Mouse (Mus musculus) testis, postnatal 10 days (tissue): ENCODE data around the gene Arl6.

Source experiments
- DNase-seq: peaks from one replicate; pipeline ENCODE4 v3.0.0; 2021; ENCODE audit warnings: low spot score

Gene Arl6

DNA sequence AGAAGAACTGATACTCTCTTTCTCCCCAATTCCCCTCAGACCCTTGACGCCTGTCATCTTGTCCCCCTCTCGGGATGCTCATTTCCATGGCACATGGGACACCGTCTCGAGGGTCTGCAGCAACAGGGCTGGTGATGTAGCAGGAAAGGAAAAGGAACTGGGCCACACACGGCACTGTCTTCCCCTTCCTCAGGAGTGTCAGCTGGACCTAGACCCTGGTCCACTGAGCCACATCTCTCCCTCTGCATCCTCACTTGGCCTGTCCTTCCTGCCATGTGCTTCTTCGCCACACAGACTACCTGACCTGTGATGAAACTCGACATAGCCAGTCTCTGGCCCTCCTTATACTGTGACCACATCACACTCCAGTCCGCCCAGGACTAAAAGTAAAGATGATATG, 52.3 kb downstream of the Arl6 start:
- no peak for DNase-seq

DNA sequence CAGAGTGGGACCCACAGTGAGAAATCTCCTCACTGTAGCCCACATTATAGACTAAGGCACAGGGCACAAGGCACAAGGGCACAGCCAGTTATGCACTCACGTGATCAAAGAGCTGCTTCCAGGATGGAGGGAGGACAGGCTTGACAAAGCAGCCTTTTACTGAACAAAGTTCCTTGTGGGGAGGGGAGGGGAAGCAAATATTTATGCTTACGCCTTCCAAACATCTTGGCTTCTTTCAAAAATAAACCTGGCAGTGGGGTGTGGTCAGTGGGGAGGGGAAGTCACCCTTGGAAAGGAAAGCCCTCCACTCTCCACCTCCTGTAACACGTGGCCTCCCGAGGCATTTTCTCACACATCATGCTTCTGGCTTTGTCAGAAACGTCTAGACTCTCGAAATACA, 52.9 kb downstream of the Arl6 start:
- DNase-seq = no peak

DNA sequence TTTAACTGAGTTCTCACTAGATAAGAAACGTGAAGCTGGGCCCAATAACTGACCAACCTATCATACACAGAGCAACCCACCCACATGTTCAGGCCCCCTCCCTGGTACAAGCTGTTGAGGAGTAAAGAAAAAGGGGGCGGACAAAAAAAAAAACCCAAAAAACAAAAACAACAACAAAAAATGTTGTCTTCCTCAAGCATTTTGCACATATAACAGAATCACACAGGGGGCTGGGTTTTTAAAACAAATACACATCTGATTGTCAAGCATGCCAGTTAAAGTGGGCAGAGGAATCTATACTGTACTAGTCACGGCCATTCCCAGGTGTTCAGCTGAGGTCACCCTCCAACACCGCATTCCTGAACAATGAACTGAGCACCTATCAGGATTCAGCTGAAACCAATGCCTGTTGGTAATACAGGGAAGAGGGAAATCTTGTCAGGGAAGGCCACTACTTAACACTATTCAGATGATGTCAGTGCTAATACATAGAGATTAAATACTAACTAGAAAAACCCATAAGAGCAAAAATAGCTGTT, 53.4 kb downstream of the Arl6 start:
- no peak for DNase-seq

DNA sequence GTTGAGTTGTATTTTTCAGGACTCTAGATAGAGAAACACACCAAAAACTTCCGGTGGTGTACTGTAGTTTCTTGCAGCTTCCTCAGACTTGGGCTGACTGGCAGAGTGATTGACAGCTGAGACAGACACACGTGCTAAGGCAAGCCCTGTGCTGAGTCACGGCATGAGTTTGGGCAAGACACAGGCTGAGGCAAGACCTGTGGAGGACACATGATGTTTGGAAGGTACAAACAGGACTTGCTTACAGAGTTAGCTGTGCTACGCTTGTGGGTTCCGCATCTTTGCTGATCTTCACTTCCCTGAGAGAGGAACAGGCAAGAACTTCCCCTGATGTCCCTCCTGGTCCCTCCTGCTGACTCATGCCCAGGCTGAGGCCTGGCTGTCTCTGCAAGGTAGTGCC, 55.7 kb downstream of the Arl6 start:
- no peak for DNase-seq

DNA sequence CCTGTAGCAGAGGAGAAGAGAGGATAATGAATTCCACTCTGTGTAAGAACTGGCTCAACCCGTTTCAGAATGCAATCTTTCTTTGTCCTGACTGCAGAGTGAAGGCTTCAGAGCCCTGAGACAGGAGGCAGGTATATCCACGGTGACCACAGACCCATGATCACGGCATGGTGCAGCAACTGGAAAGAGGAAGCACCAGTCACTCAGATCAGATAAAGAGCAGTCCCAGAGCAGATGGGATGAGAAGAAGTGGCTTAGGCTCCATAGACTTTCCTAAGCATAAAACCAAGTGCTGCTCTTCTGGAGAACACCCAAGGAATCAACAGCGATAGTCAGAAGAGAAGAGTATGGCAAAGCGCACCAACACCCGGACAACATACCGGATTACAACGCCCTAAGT, 60.0 kb downstream of the Arl6 start:
- DNase-seq = no peak

DNA sequence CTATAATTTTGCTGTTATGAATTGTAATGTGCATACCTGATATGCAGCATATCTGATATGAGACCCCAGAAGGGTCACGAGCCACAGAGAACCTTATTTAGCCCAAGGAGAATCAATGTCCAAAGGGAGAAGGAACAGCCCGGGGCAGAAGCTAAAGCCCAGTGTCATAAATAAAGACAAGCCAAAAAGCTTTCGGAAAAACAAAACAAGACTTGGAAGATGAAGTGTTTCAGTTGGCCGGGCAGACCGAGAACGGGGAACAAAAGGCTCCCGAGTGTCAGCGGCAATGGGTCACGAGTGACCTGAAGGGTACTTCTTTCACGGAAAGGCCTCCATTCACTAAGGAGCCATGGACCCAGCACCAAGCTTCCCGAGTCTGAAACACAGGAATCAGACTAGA, 65.2 kb downstream of the Arl6 start:
- no peak for DNase-seq

DNA sequence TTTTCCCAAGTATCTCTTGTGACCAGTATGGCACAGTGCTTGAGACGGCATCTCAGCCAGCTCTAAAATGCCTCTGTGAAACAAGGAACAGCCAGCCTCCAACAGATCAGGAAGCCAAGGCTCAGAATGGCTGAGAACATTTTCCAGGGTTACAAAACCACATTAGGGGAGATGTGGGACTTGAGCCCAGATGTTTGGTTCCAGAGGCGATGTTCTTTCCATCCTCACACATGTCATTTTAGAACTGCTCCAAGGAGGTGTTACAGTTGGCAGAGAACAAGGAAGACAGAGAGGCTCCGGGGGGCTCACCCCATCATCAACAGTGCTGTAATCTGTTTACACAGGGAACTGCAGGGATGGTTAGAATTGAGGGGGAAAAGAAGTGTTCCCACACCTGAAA, 66.5 kb downstream of the Arl6 start:
- no peak for DNase-seq

DNA sequence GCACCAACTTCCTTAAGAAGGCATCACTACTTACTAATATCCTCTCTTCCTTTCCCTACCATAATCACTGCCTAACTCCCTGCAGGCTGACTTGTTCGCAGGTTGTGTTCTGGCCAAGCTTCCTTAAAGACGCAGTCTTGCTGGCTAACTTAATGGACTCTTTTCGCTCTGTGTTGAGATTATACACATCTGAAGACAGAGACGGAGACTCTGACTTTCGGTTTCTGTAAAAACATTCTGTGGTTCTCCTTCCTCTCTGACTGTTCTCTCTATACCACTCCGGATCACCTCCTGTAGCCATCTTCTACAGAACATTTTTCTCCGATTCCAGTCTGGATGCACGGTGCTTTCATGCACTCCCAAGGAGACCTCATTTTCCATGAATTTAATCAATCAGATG, 68.4 kb downstream of the Arl6 start:
- DNase-seq = no peak

DNA sequence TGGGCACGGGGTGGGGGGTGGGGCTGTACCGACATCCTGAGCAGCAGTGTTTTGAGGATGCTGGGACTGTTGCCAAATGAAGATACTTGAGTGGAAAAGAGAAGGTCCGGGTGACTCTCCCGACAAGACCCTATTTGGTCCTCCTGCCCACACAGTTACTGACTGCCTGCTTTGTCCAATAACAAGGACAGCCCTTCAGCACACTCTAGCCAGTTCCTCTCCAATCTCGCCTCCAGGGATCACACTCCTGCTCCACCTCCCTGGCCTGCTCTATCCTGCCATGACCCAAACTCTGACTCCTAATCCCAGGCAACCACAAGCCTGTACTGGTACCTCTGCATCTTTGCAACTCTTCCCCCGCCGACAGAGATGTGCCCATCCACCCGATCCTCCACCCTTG, 69.4 kb downstream of the Arl6 start:
- no peak for DNase-seq

DNA sequence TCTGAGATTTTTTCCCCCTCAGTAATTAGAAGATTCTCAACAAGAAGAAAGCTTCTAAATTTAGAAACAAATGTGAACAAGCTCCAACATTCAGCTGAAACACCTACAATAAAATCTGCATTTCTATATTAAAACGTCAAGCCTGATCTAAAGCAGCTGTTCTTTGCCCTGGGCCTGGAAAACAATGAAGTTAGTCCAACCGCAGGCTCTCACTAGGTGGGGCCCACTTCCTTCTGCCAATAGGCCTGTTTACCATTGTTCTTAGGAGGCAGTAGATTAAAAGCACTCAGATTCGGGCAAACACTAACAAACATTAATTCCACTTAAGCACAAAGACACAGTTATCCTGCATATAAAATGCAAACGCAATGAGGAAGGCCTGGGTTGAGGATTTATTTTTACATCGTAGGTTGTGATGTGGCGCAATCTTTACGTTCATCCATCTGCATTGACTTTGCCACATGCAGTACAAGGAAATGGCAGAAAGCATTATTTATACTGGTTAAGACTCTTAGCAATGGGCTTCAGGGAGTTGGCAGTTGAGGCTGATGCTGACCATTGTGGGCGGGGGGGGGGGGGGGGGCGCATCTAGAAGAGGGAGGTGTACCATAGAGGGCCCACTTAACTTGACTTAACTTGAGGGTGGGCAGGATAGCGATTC, 71.3 kb downstream of the Arl6 start:
- DNase-seq = no peak

DNA sequence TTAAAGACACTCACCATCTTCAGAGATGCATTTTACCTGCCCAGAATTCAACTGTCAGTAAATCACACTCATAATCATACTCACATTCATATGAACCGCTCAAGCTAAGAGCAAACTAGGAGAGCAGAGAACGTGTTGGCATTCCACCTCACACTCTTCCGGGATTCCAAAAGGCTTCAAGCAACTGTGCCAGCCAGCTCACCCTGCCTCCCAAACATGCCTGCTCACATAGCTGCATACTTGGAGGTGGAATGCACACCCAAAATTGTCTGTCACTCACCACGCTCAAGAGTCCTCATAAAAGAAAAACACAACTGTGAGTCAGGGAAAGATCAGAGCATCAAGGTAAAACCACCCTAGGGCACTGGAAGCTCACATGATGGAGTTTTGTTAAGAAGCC, 72.8 kb downstream of the Arl6 start:
- no peak for DNase-seq

DNA sequence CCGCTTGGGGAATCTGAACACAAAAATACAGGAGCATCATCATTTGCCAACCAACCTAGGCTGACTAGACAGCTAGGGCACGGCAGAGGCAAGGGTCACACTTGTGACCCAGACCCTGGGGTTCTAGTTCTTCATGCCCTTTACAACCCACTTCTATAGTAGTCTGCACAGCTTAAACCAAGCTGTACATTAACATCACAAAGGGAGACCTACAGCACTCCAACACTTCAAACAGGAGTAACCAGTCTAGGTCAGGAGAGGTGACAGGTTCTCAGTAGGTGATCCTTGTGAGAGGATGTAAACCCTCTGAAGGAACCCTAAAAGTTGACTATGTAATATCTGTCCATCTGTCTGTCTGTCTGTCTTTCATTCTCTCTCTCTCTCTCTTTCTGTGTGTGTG, 73.6 kb downstream of the Arl6 start:
- no peak for DNase-seq

DNA sequence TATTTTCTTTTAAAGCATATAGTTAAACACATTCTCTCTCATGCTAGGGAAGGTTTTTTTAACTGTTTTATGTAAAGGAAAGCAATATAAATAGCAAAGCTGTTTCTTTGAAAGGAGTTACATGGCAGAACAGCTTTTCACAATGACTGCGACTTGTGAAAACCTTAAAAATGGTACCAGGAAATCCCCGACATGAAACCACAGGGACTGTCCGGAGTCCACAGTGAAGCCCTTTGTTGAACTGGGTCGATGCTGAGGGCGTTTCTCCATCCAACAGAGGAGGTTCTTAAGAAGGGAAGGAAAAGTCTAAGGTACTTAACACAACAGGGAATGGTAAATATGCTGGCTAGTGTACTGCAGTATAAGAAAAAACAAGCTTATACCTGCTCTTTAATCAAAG, 75.2 kb downstream of the Arl6 start:
- DNase-seq = no peak
